Mouse (Mus musculus) hindbrain, embryonic 10.5 days (tissue): ENCODE data around the gene Perp. TPM values are rescaled to one million over a fixed set of nuclear protein-coding genes. Genes with fewer than 3 reads are reported as not detected.

Source experiments
- DNase-seq: peaks from one replicate; pipeline ENCODE4 v3.0.0-alpha.2; 2017; ENCODE audit warnings: low spot score
- H3K27ac ChIP-seq: fragments of 300-500 bp; sonication (generic); 2 replicates; pipeline ENCODE4 v1.5.1; 2016; ENCODE audit warnings: mild to moderate bottlenecking, moderate library complexity
- H3K27me3 ChIP-seq: fragments of 300-500 bp; sonication (generic); 2 replicates; pipeline ENCODE4 v1.6.1; 2016; ENCODE audit warnings: mild to moderate bottlenecking; ENCODE audit not compliant: poor library complexity, insufficient read depth, severe bottlenecking
- H3K36me3 ChIP-seq: fragments of 300-500 bp; sonication (generic); 2 replicates; pipeline ENCODE4 v1.6.1; 2016; ENCODE audit warnings: mild to moderate bottlenecking, moderate library complexity
- H3K4me1 ChIP-seq: fragments of 300-500 bp; sonication (generic); replicated peaks from 2 replicates; pipeline ENCODE4 v1.6.1; 2016; ENCODE audit warnings: mild to moderate bottlenecking
- H3K4me3 ChIP-seq: fragments of 300-500 bp; sonication (generic); 2 replicates; pipeline ENCODE4 v1.5.1; 2016; ENCODE audit warnings: mild to moderate bottlenecking, moderate library complexity
- H3K9me3 ChIP-seq: fragments of 300-500 bp; sonication (generic); 2 replicates; pipeline ENCODE4 v1.6.1; 2016; ENCODE audit warnings: mild to moderate bottlenecking, moderate library complexity
- WGBS: fragments of 180-500 bp; shearing (Covaris S2); methylation state at CpG from one replicate; pipeline ENCODE4 v1.1.7; 2016; 5-methylcytosine and 5-hydroxymethylcytosine counted together
- polyA plus RNA-seq: library from polyadenylated mRNA; unstranded; fragments of >200 nt; fragmentation: Nextera tagmentation; extraction: Ambion mirVana; gene quantifications from 2 replicates; pipeline ENCODE4 v1.2.1, GENCODE M21; 2016

The Perp gene
- polyA plus RNA-seq, 1 experiment from 2014 or later = 15.7 TPM

GRCm38 (mm10) chr10:18845711-18846110 is 891 bp downstream of the Perp start:
- Histone ChIP-seq H3K36me3 (no peaks in the 10 kb centered on the region), H3K9me3 (no peaks in the 10 kb centered on the region), H3K27ac (no peak overlapping the region), H3K27me3 (peaks cover 50% of the 10 kb centered on the region), H3K4me1 (peaks cover 10% of the 10 kb centered on the region), H3K4me3 (no peak overlapping the region)
- no peak for DNase-seq
- WGBS = 68% methylated on average over 4 of the region's 4 CpGs

DNA sequence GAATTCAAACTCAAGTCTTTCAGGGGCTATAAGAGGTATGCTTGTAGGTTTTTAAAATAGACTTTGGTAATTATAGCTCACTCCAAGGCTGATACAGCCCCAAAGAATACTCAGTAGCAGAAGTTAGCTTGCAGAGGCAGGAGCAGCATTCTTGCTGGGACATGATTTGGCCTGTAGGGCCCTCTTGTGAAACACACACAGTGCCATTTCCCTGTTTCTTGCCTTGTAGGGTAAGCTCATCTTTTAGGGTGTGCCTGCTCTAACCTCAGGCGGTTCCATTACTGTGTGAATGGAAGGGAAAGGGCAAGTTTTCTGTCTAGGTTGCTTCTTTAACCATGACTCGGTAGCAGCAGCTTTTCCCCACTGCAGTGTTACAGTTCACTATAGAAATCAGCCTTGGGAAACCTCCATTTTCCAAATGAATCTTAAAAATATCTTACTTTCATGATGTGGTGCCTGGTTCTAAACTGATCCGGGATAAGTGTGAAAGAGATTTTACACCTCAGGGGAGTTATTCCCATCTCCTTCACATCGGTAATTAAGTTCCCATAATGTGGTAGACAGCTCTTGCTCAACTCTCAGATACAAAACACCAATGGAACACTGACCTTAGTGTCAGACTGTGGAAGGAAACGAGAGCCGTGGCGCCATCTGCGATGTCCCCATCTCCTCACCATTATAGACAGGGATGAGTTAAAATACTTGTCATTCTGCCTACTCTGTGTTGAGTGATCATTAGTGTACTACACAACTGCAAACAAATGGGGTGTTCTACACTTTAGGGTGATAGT is 1.8 kb downstream of the Perp start:
- no peak for DNase-seq
- peaks cover 12% of the 10 kb centered on the region for H3K4me1 ChIP-seq
- no peak overlapping the region for H3K27ac ChIP-seq
- H3K27me3 ChIP-seq = peaks cover 50% of the 10 kb centered on the region
- WGBS = 77% methylated on average over 8 of the region's 8 CpGs
- no peak overlapping the region for H3K4me3 ChIP-seq
- no peaks in the 10 kb centered on the region for H3K36me3 ChIP-seq
- H3K9me3 ChIP-seq = no peaks in the 10 kb centered on the region

- Histone ChIP-seq H3K27me3 (peaks cover 21% of the 10 kb centered on the region), H3K9me3 (no peaks in the 10 kb centered on the region), H3K4me3 (no peak overlapping the region), H3K4me1 (peaks cover 9% of the 10 kb centered on the region), H3K27ac (no peak overlapping the region), H3K36me3 (no peaks in the 10 kb centered on the region)
- no peak for DNase-seq
- 91% methylated on average over 4 of the region's 4 CpGs for WGBS
Measured at GRCm38 (mm10) chr10:18850177-18850576, 5.4 kb downstream of the Perp start.

DNA sequence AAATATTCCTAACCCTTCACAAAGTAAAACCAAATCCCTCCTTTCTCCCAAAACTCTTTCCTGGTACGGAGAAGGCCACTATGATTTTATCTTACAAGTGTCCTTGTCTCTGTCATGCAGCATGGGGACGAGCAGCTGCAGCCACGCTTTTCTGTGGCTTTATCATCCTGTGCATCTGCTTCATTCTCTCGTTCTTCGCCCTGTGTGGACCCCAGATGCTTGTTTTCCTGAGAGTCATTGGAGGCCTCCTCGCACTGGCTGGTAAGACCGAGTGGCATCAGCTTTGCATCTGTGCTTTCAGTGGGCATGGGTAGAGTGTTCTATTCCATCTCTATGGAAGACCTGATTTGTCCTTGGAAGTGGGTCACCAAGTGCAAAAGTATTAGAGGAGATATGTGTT is 8.6 kb downstream of the Perp start:
- peaks cover 7% of the 10 kb centered on the region; the same call in 1 of the 2 replicates for H3K4me1 ChIP-seq
- no peak for DNase-seq
- no peaks in the 10 kb centered on the region for H3K27me3 ChIP-seq
- no peak overlapping the region for H3K4me3 ChIP-seq
- no peaks in the 10 kb centered on the region for H3K36me3 ChIP-seq
- no peak overlapping the region for H3K27ac ChIP-seq
- WGBS = 91% methylated on average over 7 of the region's 7 CpGs
- no peaks in the 10 kb centered on the region for H3K9me3 ChIP-seq

- no peak for DNase-seq
- WGBS = 77% methylated on average over 4 of the region's 4 CpGs
- H3K4me3 ChIP-seq = no peak overlapping the region
- H3K9me3 ChIP-seq = no peaks in the 10 kb centered on the region
- H3K27ac ChIP-seq = no peak overlapping the region
- H3K4me1 ChIP-seq = peaks cover 8% of the 10 kb centered on the region
- no peaks in the 10 kb centered on the region for H3K27me3 ChIP-seq
- H3K36me3 ChIP-seq = no peaks in the 10 kb centered on the region
Measured at GRCm38 (mm10) chr10:18857244-18857643, 12.4 kb downstream of the Perp start.

GRCm38 (mm10) chr10:18859632-18860031 is 14.8 kb downstream of the Perp start:
- no peak overlapping the region for H3K27ac ChIP-seq
- WGBS = 58% methylated on average over 3 of the region's 3 CpGs
- no peaks in the 10 kb centered on the region for H3K9me3 ChIP-seq
- peaks cover 8% of the 10 kb centered on the region for H3K4me1 ChIP-seq
- no peak for DNase-seq
- H3K4me3 ChIP-seq = no peak overlapping the region
- H3K36me3 ChIP-seq = no peaks in the 10 kb centered on the region
- H3K27me3 ChIP-seq = no peaks in the 10 kb centered on the region

GRCm38 (mm10) chr10:18860119-18860824 is 15.5 kb downstream of the Perp start:
- Histone ChIP-seq H3K4me3 (no peak overlapping the region), H3K27ac (no peak overlapping the region), H3K4me1 (peaks cover 8% of the 10 kb centered on the region), H3K9me3 (no peaks in the 10 kb centered on the region), H3K27me3 (no peaks in the 10 kb centered on the region), H3K36me3 (no peaks in the 10 kb centered on the region)
- WGBS = 59% methylated on average over 5 of the region's 5 CpGs
- no peak for DNase-seq

DNA sequence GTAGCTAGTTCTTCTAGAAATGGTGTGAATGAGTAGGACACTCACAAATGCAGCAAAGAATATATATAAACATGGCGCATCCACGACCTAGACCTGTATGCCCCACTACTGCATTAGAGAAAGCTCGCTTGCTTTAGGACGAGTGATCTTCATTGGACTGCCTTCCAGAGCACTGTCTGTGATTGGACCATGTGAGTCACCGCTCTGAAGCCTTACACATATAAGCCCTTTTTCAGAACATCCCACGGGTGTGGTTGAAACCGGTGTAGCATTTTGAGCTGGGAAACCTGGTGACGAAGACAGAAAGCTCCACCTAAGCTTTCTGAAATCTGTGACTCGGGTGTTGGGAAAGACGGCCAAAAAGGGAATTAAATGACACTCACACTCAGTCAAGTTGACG is 16.0 kb downstream of the Perp start:
- Histone ChIP-seq H3K4me3 (no peak overlapping the region), H3K4me1 (peaks cover 8% of the 10 kb centered on the region), H3K27ac (no peak overlapping the region), H3K36me3 (no peaks in the 10 kb centered on the region), H3K9me3 (no peaks in the 10 kb centered on the region), H3K27me3 (no peaks in the 10 kb centered on the region)
- WGBS = 87% methylated on average over 11 of the region's 11 CpGs
- no peak for DNase-seq

DNA sequence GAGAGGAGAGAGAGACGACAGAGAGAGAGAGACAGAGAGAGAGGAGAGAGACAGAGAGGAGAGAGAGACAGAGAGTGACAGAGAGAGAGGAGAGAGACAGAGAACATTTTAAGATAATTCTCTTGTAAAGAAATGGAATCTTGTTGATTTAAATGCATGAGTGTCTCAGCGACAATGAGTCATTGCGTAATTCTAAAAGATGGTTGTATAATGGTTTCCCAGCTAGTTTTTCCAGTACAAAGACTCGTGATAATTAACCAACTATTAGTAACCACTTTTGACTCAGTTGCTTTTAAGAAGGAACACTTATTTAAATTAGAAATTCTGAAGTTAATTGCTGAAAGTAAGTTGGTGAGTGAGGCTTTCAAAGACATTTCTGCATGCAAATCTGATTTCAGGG is 16.6 kb downstream of the Perp start:
- 87% methylated on average over 4 of the region's 4 CpGs for WGBS
- H3K27ac ChIP-seq = no peak overlapping the region

GRCm38 (mm10) chr10:18863332-18863731 is 18.5 kb downstream of the Perp start:
- no peaks in the 10 kb centered on the region for H3K36me3 ChIP-seq
- DNase-seq = no peak
- 69% methylated on average over 4 of the region's 4 CpGs for WGBS
- no peak overlapping the region for H3K27ac ChIP-seq
- peaks cover 8% of the 10 kb centered on the region for H3K4me1 ChIP-seq
- no peak overlapping the region for H3K4me3 ChIP-seq
- no peaks in the 10 kb centered on the region for H3K9me3 ChIP-seq
- H3K27me3 ChIP-seq = no peaks in the 10 kb centered on the region

More for the DNA sequence above, 16.6 kb downstream of the Perp start:
- Histone ChIP-seq H3K4me3 (no peak overlapping the region), H3K27me3 (no peaks in the 10 kb centered on the region), H3K4me1 (peaks cover 8% of the 10 kb centered on the region), H3K9me3 (no peaks in the 10 kb centered on the region), H3K36me3 (no peaks in the 10 kb centered on the region)
- DNase-seq = no peak

DNA sequence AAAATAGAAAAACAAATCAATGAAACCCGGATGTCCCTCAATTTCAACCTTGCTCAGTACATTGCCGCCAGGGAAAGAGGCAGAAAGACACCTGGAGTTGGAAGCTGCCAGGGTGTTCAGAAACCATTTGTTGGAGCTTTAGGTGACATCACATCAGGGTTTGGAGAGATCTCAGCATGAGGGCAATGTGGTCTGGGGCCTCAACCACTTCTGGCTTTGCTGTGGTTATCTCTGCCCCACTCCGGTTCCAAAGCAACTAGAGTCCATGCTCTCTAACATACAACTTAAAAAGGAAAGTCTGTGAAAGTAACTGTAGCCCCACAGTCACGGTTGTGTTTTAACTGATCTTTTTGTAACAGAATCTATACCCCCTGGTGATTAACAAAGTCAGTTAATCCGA is 19.9 kb downstream of the Perp start:
- Histone ChIP-seq H3K27ac (no peak overlapping the region), H3K4me1 (peaks cover 5% of the 10 kb centered on the region), H3K36me3 (no peaks in the 10 kb centered on the region), H3K9me3 (no peaks in the 10 kb centered on the region), H3K4me3 (no peak overlapping the region), H3K27me3 (no peaks in the 10 kb centered on the region)
- no peak for DNase-seq
- 59% methylated on average over 5 of the region's 5 CpGs for WGBS

DNA sequence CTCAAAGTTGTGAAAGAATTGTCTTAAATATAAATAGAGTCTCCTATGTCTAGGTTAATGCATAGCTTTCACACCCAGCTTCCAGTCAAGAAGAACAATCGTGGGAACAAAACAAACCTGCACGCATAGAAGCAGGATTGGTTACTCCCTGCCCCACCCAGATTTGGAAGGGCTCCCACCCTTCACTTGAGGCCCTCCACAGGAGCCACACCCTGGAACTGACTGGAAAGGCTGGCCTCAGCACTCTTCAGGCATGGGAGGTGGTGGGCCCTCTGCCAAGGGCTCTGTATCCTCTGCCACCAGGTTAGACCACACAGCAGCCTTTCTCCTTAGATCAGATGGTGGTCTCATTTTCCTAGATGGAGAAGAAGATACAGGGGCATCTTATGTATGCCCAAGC is 26.2 kb downstream of the Perp start:
- 93% methylated on average over 2 of the region's 2 CpGs for WGBS
- no peaks in the 10 kb centered on the region for H3K9me3 ChIP-seq
- H3K4me3 ChIP-seq = no peak overlapping the region
- H3K27me3 ChIP-seq = no peaks in the 10 kb centered on the region
- H3K27ac ChIP-seq = no peak overlapping the region
- no peaks in the 10 kb centered on the region for H3K36me3 ChIP-seq
- H3K4me1 ChIP-seq = no peaks in the 10 kb centered on the region
- no peak for DNase-seq

- Histone ChIP-seq H3K4me1 (peaks cover 5% of the 10 kb centered on the region; the same call in 1 of the 2 replicates), H3K9me3 (no peaks in the 10 kb centered on the region), H3K27me3 (no peaks in the 10 kb centered on the region), H3K36me3 (no peaks in the 10 kb centered on the region), H3K27ac (no peak overlapping the region; the same call in 1 of the 2 replicates), H3K4me3 (no peak overlapping the region)
- no peak for DNase-seq
- WGBS = 54% methylated on average over 1 of the region's 1 CpGs
Measured at GRCm38 (mm10) chr10:18876211-18876610, 31.4 kb downstream of the Perp start.
